Mouse (Mus musculus): ENCODE data around the gene Cars.

DNA sequence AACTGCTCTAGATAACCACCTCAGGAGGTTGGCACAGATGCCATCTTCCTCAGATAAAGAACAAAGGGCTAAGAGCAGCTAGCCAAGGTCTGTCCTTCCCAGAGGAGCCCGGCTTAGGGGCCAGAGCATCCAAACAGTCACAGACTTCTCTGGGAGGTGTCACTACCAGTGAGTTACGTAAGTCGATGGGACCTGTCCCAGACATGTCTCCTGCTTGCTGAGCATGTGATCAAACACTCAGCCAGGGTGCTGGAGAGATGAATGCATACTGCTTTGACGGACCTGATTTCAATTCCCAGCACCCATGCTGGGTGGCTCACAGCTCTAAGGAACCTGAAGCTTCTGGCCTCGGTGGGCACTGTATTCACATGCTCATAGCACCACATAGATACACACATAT lies 12.3 kb downstream of the Cars start:
- TF ChIP-seq CTCF (IDR thresholded peaks at IDR 0.05; ENCODE audit: control insufficient read depth, insufficient read depth, insufficient read length) (no peak), MAX (IDR thresholded peaks at IDR 0.05) (no peak), USF1 (IDR thresholded peaks at IDR 0.05; ENCODE audit: low read depth) (no peak), MYOG (IDR thresholded peaks at IDR 0.05; ENCODE audit: control insufficient read depth, extremely low read depth, insufficient read length) (no peak), CEBPB (IDR thresholded peaks at IDR 0.05; ENCODE audit: low read depth) (no peak)
